Comparison of ENCODE assay signal across 8 mouse cellular contexts in the genomic region with DNA sequence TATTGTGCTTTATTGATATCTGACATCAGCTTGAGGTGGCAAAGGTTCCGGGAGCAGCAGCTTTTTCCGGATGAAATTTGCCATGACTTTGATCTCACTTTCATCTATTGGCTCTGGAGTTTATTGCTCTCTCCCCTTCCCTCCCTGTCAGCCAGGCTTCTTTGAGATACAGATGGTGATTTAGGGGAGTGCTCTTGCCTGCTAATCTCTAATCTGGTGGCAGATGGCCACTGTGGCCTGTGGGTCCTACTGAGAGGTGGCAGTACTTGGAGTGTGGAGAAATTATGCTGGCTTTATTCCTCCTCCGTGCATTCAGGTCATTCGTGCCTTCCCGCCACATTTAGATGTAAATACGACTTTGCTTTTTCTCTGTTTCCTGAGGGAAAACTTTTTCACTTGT. TPM values are rescaled to one million over a fixed set of nuclear protein-coding genes. Genes with fewer than 3 reads are reported as not detected.
DNase-seq lines count a peak whose midpoint lies in the region; ATAC-seq lines count a peak whose summit lies in the region.

No protein-coding gene starts in this region.

- WGBS in embryonic facial prominence, embryonic 10.5 days: 54% methylated on average over 6 of the region's 6 CpGs
- WGBS in limb, embryonic 10.5 days: 30% methylated on average over 6 of the region's 6 CpGs
- 7% methylated on average over 6 of the region's 6 CpGs for WGBS in neural tube, embryonic 15.5 days

- no peaks in the 10 kb centered on the region for H3K9me3 ChIP-seq in embryonic facial prominence, embryonic 10.5 days
- H3K9me3 ChIP-seq in limb, embryonic 10.5 days (replicated peaks): no peaks in the 10 kb centered on the region
- H3K9me3 ChIP-seq in neural tube, embryonic 15.5 days (replicated peaks): no peaks in the 10 kb centered on the region

- peak overlapping the region; percentile 78 for H3K4me2 ChIP-seq in neural tube, embryonic 15.5 days

- peak overlapping the region; percentile 80 for H3K9ac ChIP-seq in neural tube, embryonic 15.5 days (replicated peaks)

- H3K4me1 ChIP-seq in embryonic facial prominence, embryonic 10.5 days: peaks cover 22% of the 10 kb centered on the region
- peaks cover 18% of the 10 kb centered on the region for H3K4me1 ChIP-seq in limb, embryonic 10.5 days
- H3K4me1 ChIP-seq in neural tube, embryonic 15.5 days: peaks cover 27% of the 10 kb centered on the region

- DNase-seq in kidney, postnatal 10 days: peak; percentile 12
- no peak for DNase-seq in kidney, adult 18-20 months
- no peak for DNase-seq in embryonic facial prominence, embryonic 10.5 days (ENCODE audit: low spot score)
- DNase-seq in limb, embryonic 10.5 days (ENCODE audit: low spot score): no peak
- DNase-seq in adrenal gland, postnatal 36 days: no peak
- no peak for DNase-seq in kidney, postnatal 14 days
- DNase-seq in ovary, postnatal 14 days (ENCODE audit: low spot score): no peak

- ATAC-seq in neural tube, embryonic 15.5 days (ENCODE audit: low FRiP score): no peak

- H3K4me3 ChIP-seq in embryonic facial prominence, embryonic 10.5 days: peak overlapping the region; percentile 88
- H3K4me3 ChIP-seq in limb, embryonic 10.5 days: peak overlapping the region; percentile 92
- H3K4me3 ChIP-seq in neural tube, embryonic 15.5 days (replicated peaks): peak overlapping the region; percentile 88

- no peaks in the 10 kb centered on the region for H3K27me3 ChIP-seq in embryonic facial prominence, embryonic 10.5 days (replicated peaks; ENCODE audit: low read depth, poor library complexity, severe bottlenecking)
- H3K27me3 ChIP-seq in limb, embryonic 10.5 days (ENCODE audit: low read depth, poor library complexity, severe bottlenecking): no peaks in the 10 kb centered on the region
- no peaks in the 10 kb centered on the region for H3K27me3 ChIP-seq in neural tube, embryonic 15.5 days (replicated peaks)

- peaks cover 56% of the 10 kb centered on the region for H3K36me3 ChIP-seq in embryonic facial prominence, embryonic 10.5 days (replicated peaks)
- peaks cover 52% of the 10 kb centered on the region for H3K36me3 ChIP-seq in limb, embryonic 10.5 days
- peaks cover 30% of the 10 kb centered on the region for H3K36me3 ChIP-seq in neural tube, embryonic 15.5 days

- peak overlapping the region; percentile 85; the same call in 1 of the 2 replicates for H3K27ac ChIP-seq in embryonic facial prominence, embryonic 10.5 days (replicated peaks)
- no peak overlapping the region for H3K27ac ChIP-seq in limb, embryonic 10.5 days
- no peak overlapping the region for H3K27ac ChIP-seq in neural tube, embryonic 15.5 days (replicated peaks)

RNA-seq across cellular contexts. Expression of a gene that starts 0.8 kb away (rescaled TPM):
- 85.4 and 85.7 TPM in 2 replicates for polyA plus RNA-seq in embryonic facial prominence, embryonic 10.5 days (2016; fragmentation: Nextera tagmentation; extraction: Ambion mirVana)
- polyA plus RNA-seq in limb, embryonic 10.5 days (2016; fragmentation: Nextera tagmentation; extraction: Ambion mirVana): 92.0 and 96.5 TPM in 2 replicates
- 89.3 and 90.6 TPM in 2 replicates for polyA plus RNA-seq in neural tube, embryonic 15.5 days (2015; fragmentation: Nextera tagmentation; extraction: Ambion mirVana)
- 10 to 100 TPM; 30.1 to 30.9 TPM for total RNA-seq in adrenal gland, postnatal 36 days (2021)

RNA-seq across cellular contexts. Expression of a gene that starts 0.9 kb away (rescaled TPM):
- 94.3 and 96.8 TPM in 2 replicates for polyA plus RNA-seq in embryonic facial prominence, embryonic 10.5 days (2016; fragmentation: Nextera tagmentation; extraction: Ambion mirVana)
- polyA plus RNA-seq in limb, embryonic 10.5 days (2016; fragmentation: Nextera tagmentation; extraction: Ambion mirVana): 91.7 and 102 TPM in 2 replicates
- 59.7 and 61.4 TPM in 2 replicates for polyA plus RNA-seq in neural tube, embryonic 15.5 days (2015; fragmentation: Nextera tagmentation; extraction: Ambion mirVana)
- 10 to 100 TPM; 28.3 to 31.7 TPM for total RNA-seq in adrenal gland, postnatal 36 days (2021)

RNA-seq across cellular contexts. Expression of a gene that starts 22.4 kb away (rescaled TPM):
- 1,003 and 1,124 TPM in 2 replicates for polyA plus RNA-seq in embryonic facial prominence, embryonic 10.5 days (2016; fragmentation: Nextera tagmentation; extraction: Ambion mirVana)
- 900 and 1,117 TPM in 2 replicates for polyA plus RNA-seq in limb, embryonic 10.5 days (2016; fragmentation: Nextera tagmentation; extraction: Ambion mirVana)
- polyA plus RNA-seq in neural tube, embryonic 15.5 days (2015; fragmentation: Nextera tagmentation; extraction: Ambion mirVana): 540 and 577 TPM in 2 replicates
- 100 to 1,000 TPM; 791 to 814 TPM for total RNA-seq in adrenal gland, postnatal 36 days (2021)

RNA-seq across cellular contexts. Expression of a gene that starts 38.2 kb away (rescaled TPM):
- polyA plus RNA-seq in embryonic facial prominence, embryonic 10.5 days (2016; fragmentation: Nextera tagmentation; extraction: Ambion mirVana): 36.3 and 38.9 TPM in 2 replicates
- 31.9 and 39.8 TPM in 2 replicates for polyA plus RNA-seq in limb, embryonic 10.5 days (2016; fragmentation: Nextera tagmentation; extraction: Ambion mirVana)
- 17.9 and 18.5 TPM in 2 replicates for polyA plus RNA-seq in neural tube, embryonic 15.5 days (2015; fragmentation: Nextera tagmentation; extraction: Ambion mirVana)
- 10 to 100 TPM; 12.5 to 23.2 TPM for total RNA-seq in adrenal gland, postnatal 36 days (2021)

RNA-seq across cellular contexts. Expression of a gene that starts 46.8 kb away (rescaled TPM):
- 43.1 and 45.0 TPM in 2 replicates for polyA plus RNA-seq in embryonic facial prominence, embryonic 10.5 days (2016; fragmentation: Nextera tagmentation; extraction: Ambion mirVana)
- polyA plus RNA-seq in limb, embryonic 10.5 days (2016; fragmentation: Nextera tagmentation; extraction: Ambion mirVana): 39.9 and 52.5 TPM in 2 replicates
- 31.0 and 35.8 TPM in 2 replicates for polyA plus RNA-seq in neural tube, embryonic 15.5 days (2015; fragmentation: Nextera tagmentation; extraction: Ambion mirVana)
- 10 to 100 TPM; 20.2 to 23.9 TPM for total RNA-seq in adrenal gland, postnatal 36 days (2021)
